Mouse (Mus musculus) MEL (cell line): ENCODE results near the gene Fndc1. TPM values are rescaled to one million over a fixed set of nuclear protein-coding genes. Genes with fewer than 3 reads are reported as not detected.

Source experiments
- DNase-seq: peaks from one replicate; pipeline ENCODE4 v3.0.0; 2011; ENCODE audit warnings: low read depth, low spot score
- H3K27ac ChIP-seq: 2 replicates; pipeline ENCODE4 v1.5.1; 2012; ENCODE audit warnings: low read depth, mild to moderate bottlenecking, control low read depth, low read length, moderate library complexity; ENCODE audit not compliant: control insufficient read depth
- H3K27me3 ChIP-seq, 2 experiments: fragments of 150-350 bp in 1 of 2; sonication (generic) in 1 of 2; 2 replicates each; pipeline ENCODE4 v1.6.1; 2012; ENCODE audit warnings: low read length in 2 of 2, mild to moderate bottlenecking in 2 of 2, improper control_type of control experiment in 1 of 2, moderate library complexity in 1 of 2; ENCODE audit not compliant: insufficient read depth in 2 of 2, control insufficient read depth in 1 of 2
- H3K36me3 ChIP-seq, 2 experiments: 2 replicates each; pipeline ENCODE4 v1.6.1; 2012 to 2014; ENCODE audit warnings: low read length in 2 of 2, improper control_type of control experiment in 1 of 2, inconsistent platforms in 1 of 2, mild to moderate bottlenecking in 1 of 2; ENCODE audit not compliant: insufficient read depth in 2 of 2, control insufficient read depth in 1 of 2
- H3K4me1 ChIP-seq, 2 experiments: fragments of 150-350 bp in 1 of 2; sonication (generic) in 1 of 2; 2 replicates each; pipeline ENCODE4 v1.6.1; 2012; ENCODE audit warnings: low read length in 2 of 2, improper control_type of control experiment in 1 of 2, mild to moderate bottlenecking in 1 of 2; ENCODE audit not compliant: insufficient read depth in 2 of 2, control insufficient read depth in 1 of 2
- H3K4me3 ChIP-seq, 2 experiments: fragments of 150-350 bp in 1 of 2; sonication (generic) in 1 of 2; 2 replicates each; pipeline ENCODE4 v1.5.1; 2012; ENCODE audit warnings: low read depth in 2 of 2, low read length in 2 of 2, mild to moderate bottlenecking in 2 of 2, moderate library complexity in 2 of 2, control low read depth in 1 of 2, improper control_type of control experiment in 1 of 2; ENCODE audit not compliant: control insufficient read depth in 1 of 2, insufficient read depth in 1 of 2
- H3K79me2 ChIP-seq: 2 replicates; pipeline ENCODE4 v1.6.1; 2012; ENCODE audit warnings: mild to moderate bottlenecking, low read length, moderate library complexity; ENCODE audit not compliant: control insufficient read depth, poor library complexity, insufficient read depth
- H3K9ac ChIP-seq: 2 replicates; pipeline ENCODE4 v1.6.1; 2012; ENCODE audit warnings: low read depth, mild to moderate bottlenecking, control low read depth, low read length, moderate library complexity; ENCODE audit not compliant: control insufficient read depth, poor library complexity, severe bottlenecking
- H3K9me3 ChIP-seq: fragments of 150-350 bp; sonication (generic); replicated peaks from 2 replicates; pipeline ENCODE4 v1.6.1; 2012; ENCODE audit warnings: mild to moderate bottlenecking, low read length, improper control_type of control experiment, moderate library complexity; ENCODE audit not compliant: insufficient read depth
- CHD2 ChIP-seq: IDR thresholded peaks from 2 replicates; pipeline ENCODE4 v1.6.1; 2011; ENCODE audit warnings: low read length, improper control_type of control experiment
- CTCF ChIP-seq, 3 experiments: IDR thresholded peaks in 2 of 3; conservative IDR thresholded peaks in 1 of 3; 2 replicates each; pipeline ENCODE4 v1.5.1; 2011 to 2012; ENCODE audit warnings: low read length in 3 of 3, low read depth in 2 of 3, mild to moderate bottlenecking in 2 of 3, improper control_type of control experiment in 1 of 3, inconsistent platforms in 1 of 3, mixed read lengths in 1 of 3, moderate library complexity in 1 of 3; ENCODE audit not compliant: control insufficient read depth in 1 of 3, insufficient read depth in 1 of 3, poor library complexity in 1 of 3, severe bottlenecking in 1 of 3
- EP300 ChIP-seq, 2 experiments: IDR thresholded peaks; 2 replicates each; pipeline ENCODE4 v1.6.1; 2011; ENCODE audit warnings: improper control_type of control experiment in 2 of 2, low read length in 2 of 2, low read depth in 1 of 2, mild to moderate bottlenecking in 1 of 2
- GABPA ChIP-seq: IDR thresholded peaks from 2 replicates; pipeline ENCODE4 v1.6.1; 2012; ENCODE audit warnings: low read depth, mild to moderate bottlenecking, inconsistent platforms, low read length, improper control_type of control experiment, moderate library complexity
- GATA1 ChIP-seq: IDR thresholded peaks from 2 replicates; pipeline ENCODE4 v1.6.1; 2011; ENCODE audit warnings: low read depth, low read length, improper control_type of control experiment
- HCFC1 ChIP-seq: IDR thresholded peaks from 2 replicates; pipeline ENCODE4 v1.6.1; 2012; ENCODE audit warnings: low read depth, mild to moderate bottlenecking, inconsistent platforms, low read length, improper control_type of control experiment, moderate library complexity
- MAX ChIP-seq: IDR thresholded peaks from 2 replicates; pipeline ENCODE4 v1.6.1; 2011; ENCODE audit warnings: low read length, improper control_type of control experiment
- MAZ ChIP-seq: IDR thresholded peaks from 2 replicates; pipeline ENCODE4 v1.6.1; 2012; ENCODE audit warnings: low read depth, mild to moderate bottlenecking, inconsistent platforms, low read length, improper control_type of control experiment
- MEF2A ChIP-seq: IDR thresholded peaks from 2 replicates; pipeline ENCODE4 v1.6.1; 2014; ENCODE audit warnings: low read depth, mild to moderate bottlenecking, inconsistent platforms, low read length, improper control_type of control experiment; ENCODE audit not compliant: poor library complexity, insufficient replicate concordance, severe bottlenecking; ENCODE audit errors: extremely low read depth
- MXI1 ChIP-seq: IDR thresholded peaks from 2 replicates; pipeline ENCODE4 v1.6.1; 2011; ENCODE audit warnings: mild to moderate bottlenecking, low read depth, low read length, improper control_type of control experiment
- MYB ChIP-seq: IDR thresholded peaks from 2 replicates; pipeline ENCODE4 v1.6.1; 2011; ENCODE audit warnings: mild to moderate bottlenecking, low read depth, low read length, improper control_type of control experiment
- MYC ChIP-seq: IDR thresholded peaks from 2 replicates; pipeline ENCODE4 v1.6.1; 2011; ENCODE audit warnings: low read depth, mild to moderate bottlenecking, low read length, improper control_type of control experiment, moderate library complexity
- NELFE ChIP-seq: IDR thresholded peaks from 2 replicates; pipeline ENCODE4 v1.6.1; 2011; ENCODE audit warnings: low read depth, low read length, improper control_type of control experiment
- POLR2A ChIP-seq, 2 experiments: IDR thresholded peaks; 2 replicates each; pipeline ENCODE4 v1.6.1; 2011 to 2012; ENCODE audit warnings: low read length in 2 of 2, mild to moderate bottlenecking in 2 of 2, control low read depth in 1 of 2, improper control_type of control experiment in 1 of 2, low read depth in 1 of 2, moderate library complexity in 1 of 2; ENCODE audit not compliant: control insufficient read depth in 1 of 2, insufficient read depth in 1 of 2, poor library complexity in 1 of 2
- POLR2AphosphoS2 ChIP-seq: IDR thresholded peaks from 2 replicates; pipeline ENCODE4 v1.6.1; 2011; ENCODE audit warnings: low read length, improper control_type of control experiment
- RAD21 ChIP-seq: IDR thresholded peaks from 2 replicates; pipeline ENCODE4 v1.6.1; 2011; ENCODE audit warnings: mild to moderate bottlenecking, low read depth, low read length, improper control_type of control experiment
- TAL1 ChIP-seq: IDR thresholded peaks from 2 replicates; pipeline ENCODE4 v1.6.1; 2012; ENCODE audit warnings: mild to moderate bottlenecking, inconsistent platforms, low read length, moderate library complexity, mixed read lengths
- UBTF ChIP-seq: IDR thresholded peaks from 2 replicates; pipeline ENCODE4 v1.6.1; 2012; ENCODE audit warnings: low read depth, mild to moderate bottlenecking, inconsistent platforms, low read length, improper control_type of control experiment, moderate library complexity, borderline replicate concordance; ENCODE audit not compliant: insufficient read depth
- USF2 ChIP-seq, 2 experiments: IDR thresholded peaks; 2 replicates each; pipeline ENCODE4 v1.6.1; 2011 to 2012; ENCODE audit warnings: improper control_type of control experiment in 2 of 2, low read length in 2 of 2, borderline replicate concordance in 1 of 2, inconsistent platforms in 1 of 2, low read depth in 1 of 2, mild to moderate bottlenecking in 1 of 2; ENCODE audit not compliant: insufficient read depth in 1 of 2
- ZC3H11A ChIP-seq: IDR thresholded peaks from 2 replicates; pipeline ENCODE4 v1.6.1; 2012; ENCODE audit warnings: low read depth, mild to moderate bottlenecking, inconsistent platforms, low read length, improper control_type of control experiment
- ZKSCAN1 ChIP-seq: IDR thresholded peaks from 2 replicates; pipeline ENCODE4 v1.6.1; 2012; ENCODE audit warnings: low read depth, mild to moderate bottlenecking, inconsistent platforms, low read length, improper control_type of control experiment, moderate library complexity
- ZMIZ1 ChIP-seq: IDR thresholded peaks from 2 replicates; pipeline ENCODE4 v1.6.1; 2012; ENCODE audit warnings: low read depth, mild to moderate bottlenecking, inconsistent platforms, low read length, improper control_type of control experiment, moderate library complexity
- polyA plus RNA-seq, 2 experiments: library from polyadenylated mRNA; stranded (reverse) in 1 of 2; unstranded in 1 of 2; fragments of >175 nt in 1 of 2; fragments of >200 nt in 1 of 2; gene quantifications; 2 replicates each; pipeline versions ENCODE4 v1.2.1 to v1.2.4; 2012; ENCODE audit warnings: low replicate concordance in 2 of 2, low read depth in 1 of 2; ENCODE audit not compliant: insufficient read length in 2 of 2, insufficient read depth in 1 of 2, missing spikeins in 1 of 2
- total RNA-seq: library from RNA; depleted of rRNA; stranded (reverse); fragments of 300-350 nt; gene quantifications from 2 replicates; pipeline ENCODE4 v1.2.3, GENCODE M21; 2012

The Fndc1 gene
- total and polyA plus RNA-seq, 3 experiments, result 0.04 TPM; not detected in 2

DNA sequence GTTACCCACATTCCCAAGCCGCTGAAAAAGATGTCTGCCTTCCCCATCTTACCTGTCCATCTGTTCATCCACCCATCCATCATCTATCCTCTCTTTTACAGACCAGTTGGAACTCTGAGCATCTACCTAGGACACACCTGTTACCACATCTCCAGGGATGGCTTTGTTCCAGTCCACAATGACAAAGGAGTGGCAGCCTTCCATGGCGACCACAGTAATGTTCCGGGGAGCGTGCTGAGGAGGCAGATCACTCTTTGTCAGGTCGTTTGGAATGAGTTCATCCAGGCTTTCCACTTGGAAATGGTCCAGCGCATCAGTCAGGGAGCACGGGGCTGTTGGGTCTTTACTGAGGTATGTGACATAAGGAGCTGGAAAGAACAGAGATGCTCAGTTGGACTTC, 73.7 kb downstream of the Fndc1 start:
- no peak overlapping the region for H3K9ac ChIP-seq
- no peaks in the 10 kb centered on the region for H3K79me2 ChIP-seq
- no peak overlapping the region for H3K4me3 ChIP-seq
- no peak overlapping the region for H3K27ac ChIP-seq
- H3K9me3 ChIP-seq, result no peaks in the 10 kb centered on the region
- H3K27me3 ChIP-seq, result no peaks in the 10 kb centered on the region
- TF ChIP-seq MYB, result no peak
- no peak for TF ChIP-seq MXI1
- TF ChIP-seq CTCF (IDR thresholded peaks at IDR 0.05 in 2 of 3, conservative IDR thresholded peaks at IDR 0.05 in 1 of 3; ENCODE audit: control insufficient read depth in 1 of 3, insufficient read depth in 1 of 3, low read depth in 2 of 3, low read length in 3 of 3, poor library complexity in 1 of 3, severe bottlenecking in 1 of 3), result no peak
- no peak for TF ChIP-seq UBTF
- TF ChIP-seq GATA1, result no peak
- TF ChIP-seq POLR2A (IDR thresholded peaks at IDR 0.05; ENCODE audit: control insufficient read depth in 1 of 2, insufficient read depth in 1 of 2, low read depth in 1 of 2, low read length in 2 of 2, poor library complexity in 1 of 2), result no peak
- TF ChIP-seq ZKSCAN1, result no peak
- TF ChIP-seq RAD21, result no peak
- TF ChIP-seq POLR2AphosphoS2, result no peak
- TF ChIP-seq TAL1, result no peak
- no peak for TF ChIP-seq EP300 (IDR thresholded peaks at IDR 0.05; ENCODE audit: low read depth in 1 of 2, low read length in 2 of 2)
- TF ChIP-seq GABPA, result no peak
- TF ChIP-seq HCFC1, result no peak
- TF ChIP-seq NELFE, result no peak
- no peak for TF ChIP-seq ZC3H11A
- TF ChIP-seq, all 39 proteins: peak for 0
- no peak for DNase-seq
- H3K4me1 ChIP-seq, result no peaks in the 10 kb centered on the region
- H3K36me3 ChIP-seq, result no peaks in the 10 kb centered on the region

DNA sequence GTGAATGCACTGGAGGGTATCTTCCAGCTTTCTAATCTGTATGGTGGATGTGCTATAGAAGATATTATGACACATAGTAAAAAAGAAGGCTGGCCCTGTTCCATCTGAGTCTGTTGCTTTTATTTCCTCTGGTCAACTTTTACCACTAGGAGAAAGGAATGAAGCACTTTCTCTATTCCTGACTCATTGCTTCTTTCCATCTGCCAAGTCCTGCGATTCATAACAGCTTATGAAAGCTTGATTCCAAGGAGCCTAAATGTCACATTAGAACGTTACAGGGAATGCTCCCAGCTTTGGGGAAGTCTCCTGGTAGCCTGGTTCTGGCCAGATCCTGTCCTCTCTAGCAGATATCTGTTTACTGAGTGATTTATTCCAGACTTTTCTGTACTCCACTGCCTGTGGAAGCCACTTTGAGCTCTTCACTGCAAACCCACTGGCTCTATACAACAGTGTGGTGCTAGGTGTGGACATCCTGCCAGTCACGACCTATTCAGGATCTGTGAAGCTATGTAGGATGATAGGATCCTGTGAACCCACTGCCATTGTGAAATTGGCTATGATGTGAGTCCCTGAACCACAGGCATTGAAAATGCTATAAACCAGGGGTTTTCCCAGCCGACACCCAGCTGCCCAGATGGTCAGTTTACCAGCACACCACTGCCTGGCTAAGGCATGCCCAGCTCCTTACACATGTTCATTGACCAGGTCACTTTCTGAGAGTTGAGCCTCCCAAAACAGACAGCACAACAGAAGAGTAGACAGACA, 77.9 kb downstream of the Fndc1 start:
- no peak for TF ChIP-seq CHD2
- TF ChIP-seq USF2 (IDR thresholded peaks at IDR 0.05; ENCODE audit: borderline replicate concordance in 1 of 2, insufficient read depth in 1 of 2, low read depth in 1 of 2, low read length in 2 of 2), result no peak
- TF ChIP-seq MAX, result no peak
- TF ChIP-seq RAD21, result no peak
- TF ChIP-seq MYC, result no peak
- TF ChIP-seq MEF2A, result no peak
- no peak for TF ChIP-seq TAL1
- TF ChIP-seq ZMIZ1, result no peak
- no peak for TF ChIP-seq MAZ
- no peak for TF ChIP-seq ZKSCAN1
- no peak for TF ChIP-seq MXI1
- no peak for TF ChIP-seq POLR2AphosphoS2
- H3K9me3 ChIP-seq, result no peaks in the 10 kb centered on the region

More for the DNA sequence above, 77.9 kb downstream of the Fndc1 start:
- Histone ChIP-seq H3K27me3 (no peaks in the 10 kb centered on the region), H3K9ac (no peak overlapping the region), H3K27ac (no peak overlapping the region), H3K4me3 (no peak overlapping the region), H3K4me1 (no peaks in the 10 kb centered on the region), H3K79me2 (no peaks in the 10 kb centered on the region), H3K36me3 (no peaks in the 10 kb centered on the region)
- DNase-seq, result no peak
